Mouse (Mus musculus) heart, embryonic 11.5 days (tissue): ENCODE measurements at regions not wholly inside any gene's neighbourhood (a gene's known extent, or its start where the extent isn't known, plus 50 kb on each side); places are given as distances from the start of the nearest gene placed in this dataset.

Experiments
- ATAC-seq: fragments of 200-750 bp; cut with Nextera tagmentation; replicated peaks from 2 replicates; pipeline ENCODE4 v1.8.0; 2017; ENCODE audit warnings: moderate library complexity; ENCODE audit not compliant: insufficient number of reproducible peaks, low FRiP score, low TSS enrichment
- H3K27ac ChIP-seq: fragments of 300-500 bp; sonication (generic); 2 replicates; pipeline ENCODE4 v1.5.1; 2014; ENCODE audit warnings: mild to moderate bottlenecking, low read depth, low read length
- H3K27me3 ChIP-seq: fragments of 300-500 bp; sonication (generic); 2 replicates; pipeline ENCODE4 v1.6.1; 2014; ENCODE audit warnings: mild to moderate bottlenecking, low read length, mixed read lengths; ENCODE audit not compliant: control insufficient read depth, insufficient read depth
- H3K36me3 ChIP-seq: fragments of 300-500 bp; sonication (generic); 2 replicates; pipeline ENCODE4 v1.6.1; 2014; ENCODE audit warnings: mild to moderate bottlenecking, low read length, moderate library complexity, mixed read lengths; ENCODE audit not compliant: control insufficient read depth, insufficient read depth
- H3K4me1 ChIP-seq: fragments of 300-500 bp; sonication (generic); 2 replicates; pipeline ENCODE4 v1.6.1; 2014; ENCODE audit warnings: low read length; ENCODE audit not compliant: control insufficient read depth, insufficient read depth
- H3K4me2 ChIP-seq: fragments of 300-500 bp; sonication (generic); 2 replicates; pipeline ENCODE4 v1.6.1; 2014; ENCODE audit warnings: mild to moderate bottlenecking, moderate library complexity
- H3K4me3 ChIP-seq: fragments of 300-500 bp; sonication (generic); 2 replicates; pipeline ENCODE4 v1.5.1; 2014; ENCODE audit warnings: low read depth, low read length
- H3K9ac ChIP-seq: fragments of 300-500 bp; sonication (generic); 2 replicates; pipeline ENCODE4 v1.6.1; 2014; ENCODE audit warnings: mild to moderate bottlenecking, low read depth, low read length, moderate library complexity
- H3K9me3 ChIP-seq: fragments of 300-500 bp; sonication (generic); replicated peaks from 2 replicates; pipeline ENCODE4 v1.6.1; 2016; ENCODE audit warnings: low read length; ENCODE audit not compliant: control insufficient read depth
- WGBS: fragments of 180-500 bp; shearing (Covaris S2); extraction: QIAGEN DNeasy Blood & Tissue Kit; methylation state at CpG from one replicate; pipeline ENCODE4 v1.1.7; 2014; ENCODE audit not compliant: insufficient replicate concordance; 5-methylcytosine and 5-hydroxymethylcytosine counted together

GRCm38 (mm10) chr1:184484801-184485200 lies 247.6 kb downstream of the Hlx start:
- no peak overlapping the region for H3K4me3 ChIP-seq
- H3K27me3 ChIP-seq, result no peaks in the 10 kb centered on the region
- WGBS, result 71% methylated on average over 8 of the region's 8 CpGs
- H3K9me3 ChIP-seq, result no peaks in the 10 kb centered on the region
- no peaks in the 10 kb centered on the region for H3K4me1 ChIP-seq
- ATAC-seq, result no peak
- H3K27ac ChIP-seq, result no peak overlapping the region
- H3K9ac ChIP-seq, result no peak overlapping the region
- no peaks in the 10 kb centered on the region for H3K36me3 ChIP-seq
- H3K4me2 ChIP-seq, result no peak overlapping the region

GRCm38 (mm10) chr1:184483371-184483770 lies 249.0 kb downstream of the Hlx start:
- no peak overlapping the region for H3K4me3 ChIP-seq
- 74% methylated on average over 7 of the region's 7 CpGs for WGBS
- H3K27me3 ChIP-seq, result no peaks in the 10 kb centered on the region
- H3K27ac ChIP-seq, result no peak overlapping the region
- H3K4me2 ChIP-seq, result no peak overlapping the region
- H3K4me1 ChIP-seq, result no peaks in the 10 kb centered on the region
- no peak for ATAC-seq
- no peak overlapping the region for H3K9ac ChIP-seq
- no peaks in the 10 kb centered on the region for H3K36me3 ChIP-seq
- no peaks in the 10 kb centered on the region for H3K9me3 ChIP-seq

GRCm38 (mm10) chr1:184482026-184482425 lies 250.4 kb downstream of the Hlx start:
- 47% methylated on average over 9 of the region's 9 CpGs for WGBS
- no peak for ATAC-seq
- H3K4me2 ChIP-seq, result no peak overlapping the region

GRCm38 (mm10) chr1:184480571-184481220 lies 251.7 kb downstream of the Hlx start:
- ATAC-seq, result no peak

More at GRCm38 (mm10) chr1:184482026-184482425, 250.4 kb downstream of the Hlx start:
- Histone ChIP-seq H3K4me1 (no peaks in the 10 kb centered on the region), H3K36me3 (no peaks in the 10 kb centered on the region), H3K9ac (no peak overlapping the region), H3K4me3 (no peak overlapping the region), H3K27ac (no peak overlapping the region), H3K9me3 (no peaks in the 10 kb centered on the region), H3K27me3 (no peaks in the 10 kb centered on the region)

GRCm38 (mm10) chr1:184478006-184478405 lies 254.4 kb downstream of the Hlx start:
- no peak overlapping the region for H3K27ac ChIP-seq
- no peak for ATAC-seq
- H3K9me3 ChIP-seq, result no peaks in the 10 kb centered on the region
- H3K4me2 ChIP-seq, result no peak overlapping the region
- H3K9ac ChIP-seq, result no peak overlapping the region
- WGBS, result 80% methylated on average over 7 of the region's 7 CpGs
- H3K36me3 ChIP-seq, result no peaks in the 10 kb centered on the region
- no peak overlapping the region for H3K4me3 ChIP-seq
- no peaks in the 10 kb centered on the region for H3K27me3 ChIP-seq
- H3K4me1 ChIP-seq, result no peaks in the 10 kb centered on the region

More at GRCm38 (mm10) chr1:184480571-184481220, 251.7 kb downstream of the Hlx start:
- H3K4me2 ChIP-seq, result no peak overlapping the region
- no peaks in the 10 kb centered on the region for H3K36me3 ChIP-seq
- no peaks in the 10 kb centered on the region for H3K9me3 ChIP-seq
- no peak overlapping the region for H3K27ac ChIP-seq
- no peaks in the 10 kb centered on the region for H3K27me3 ChIP-seq
- no peaks in the 10 kb centered on the region for H3K4me1 ChIP-seq
- no peak overlapping the region for H3K4me3 ChIP-seq
- H3K9ac ChIP-seq, result no peak overlapping the region
- WGBS, result 84% methylated on average over 9 of the region's 9 CpGs

GRCm38 (mm10) chr1:184462481-184463124 lies 269.8 kb downstream of the Hlx start:
- Histone ChIP-seq H3K4me3 (no peak overlapping the region), H3K27ac (no peak overlapping the region), H3K9me3 (no peaks in the 10 kb centered on the region), H3K27me3 (peaks cover 2% of the 10 kb centered on the region; the same call in 1 of the 2 replicates), H3K36me3 (no peaks in the 10 kb centered on the region), H3K9ac (no peak overlapping the region), H3K4me2 (no peak overlapping the region), H3K4me1 (no peaks in the 10 kb centered on the region)
- 73% methylated on average over 9 of the region's 9 CpGs for WGBS
- ATAC-seq, result no peak

GRCm38 (mm10) chr1:184461411-184461810 lies 271.0 kb downstream of the Hlx start:
- Histone ChIP-seq H3K4me1 (no peaks in the 10 kb centered on the region), H3K9me3 (no peaks in the 10 kb centered on the region), H3K36me3 (no peaks in the 10 kb centered on the region), H3K27me3 (no peaks in the 10 kb centered on the region), H3K27ac (no peak overlapping the region), H3K9ac (no peak overlapping the region), H3K4me2 (no peak overlapping the region), H3K4me3 (no peak overlapping the region)
- ATAC-seq, result no peak

- H3K4me1 ChIP-seq, result no peaks in the 10 kb centered on the region
- H3K36me3 ChIP-seq, result no peaks in the 10 kb centered on the region
- no peak overlapping the region for H3K4me3 ChIP-seq
- 84% methylated on average over 8 of the region's 8 CpGs for WGBS
- H3K9ac ChIP-seq, result no peak overlapping the region
- ATAC-seq, result no peak
- no peak overlapping the region for H3K4me2 ChIP-seq
- no peaks in the 10 kb centered on the region for H3K9me3 ChIP-seq
- no peak overlapping the region for H3K27ac ChIP-seq
- no peaks in the 10 kb centered on the region for H3K27me3 ChIP-seq
These were observed 275.7 kb downstream of the Hlx start for GRCm38 (mm10) chr1:184456727-184457126.

GRCm38 (mm10) chr1:184454381-184454780 lies 278.0 kb downstream of the Hlx start:
- H3K27me3 ChIP-seq, result no peaks in the 10 kb centered on the region
- WGBS, result 87% methylated on average over 4 of the region's 4 CpGs
- H3K36me3 ChIP-seq, result no peaks in the 10 kb centered on the region
- no peaks in the 10 kb centered on the region for H3K4me1 ChIP-seq
- no peak overlapping the region for H3K4me2 ChIP-seq
- H3K9ac ChIP-seq, result no peak overlapping the region
- H3K27ac ChIP-seq, result no peak overlapping the region
- no peaks in the 10 kb centered on the region for H3K9me3 ChIP-seq
- H3K4me3 ChIP-seq, result no peak overlapping the region
- no peak for ATAC-seq
